Mouse (Mus musculus): ENCODE measurements around the gene Tenm2. TPM values are rescaled to one million over a fixed set of nuclear protein-coding genes. Genes with fewer than 3 reads are reported as not detected.

Gene Tenm2
- polyA plus RNA-seq, 1 experiment from 2014 or later = 1.9 TPM

GRCm38 (mm10) chr11:36167766-36168318, 1067.9 kb downstream of the Tenm2 start:
- Histone ChIP-seq H3K4me1 (ENCODE audit: control insufficient read depth, insufficient read depth, low read length) (no peaks in the 10 kb centered on the region), H3K4me2 (ENCODE audit: low read depth, low read length) (no peak overlapping the region), H3K9ac (ENCODE audit: low read length) (no peak overlapping the region), H3K27ac (ENCODE audit: low read length) (no peak overlapping the region), H3K36me3 (ENCODE audit: control insufficient read depth, insufficient read depth, low read length) (no peaks in the 10 kb centered on the region), H3K27me3 (ENCODE audit: control insufficient read depth, insufficient read depth, low read length) (no peaks in the 10 kb centered on the region), H3K9me3 (replicated peaks; ENCODE audit: control insufficient read depth, low read length) (no peaks in the 10 kb centered on the region), H3K4me3 (replicated peaks; ENCODE audit: low read length) (no peak overlapping the region)
- 85% methylated on average over 10 of the region's 10 CpGs for WGBS
- no peak for ATAC-seq (ENCODE audit: insufficient read depth, low FRiP score)

GRCm38 (mm10) chr11:36163580-36163979, 1072.2 kb downstream of the Tenm2 start:
- Histone ChIP-seq H3K36me3 (ENCODE audit: control insufficient read depth, insufficient read depth, low read length) (no peaks in the 10 kb centered on the region), H3K27me3 (ENCODE audit: control insufficient read depth, insufficient read depth, low read length) (no peaks in the 10 kb centered on the region), H3K4me1 (ENCODE audit: control insufficient read depth, insufficient read depth, low read length) (no peaks in the 10 kb centered on the region), H3K9ac (ENCODE audit: low read length) (no peak overlapping the region), H3K9me3 (replicated peaks; ENCODE audit: control insufficient read depth, low read length) (no peaks in the 10 kb centered on the region), H3K27ac (ENCODE audit: low read length) (no peak overlapping the region), H3K4me2 (ENCODE audit: low read depth, low read length) (no peak overlapping the region), H3K4me3 (replicated peaks; ENCODE audit: low read length) (no peak overlapping the region)
- WGBS = 67% methylated on average over 11 of the region's 11 CpGs
- no peak for ATAC-seq (ENCODE audit: insufficient read depth, low FRiP score)

GRCm38 (mm10) chr11:36161765-36162321, 1073.9 kb downstream of the Tenm2 start:
- no peak overlapping the region for H3K9ac ChIP-seq (ENCODE audit: low read length)
- H3K4me2 ChIP-seq (ENCODE audit: low read depth, low read length) = no peak overlapping the region
- 60% methylated on average over 10 of the region's 10 CpGs for WGBS
- no peaks in the 10 kb centered on the region for H3K9me3 ChIP-seq (replicated peaks; ENCODE audit: control insufficient read depth, low read length)
- H3K36me3 ChIP-seq (ENCODE audit: control insufficient read depth, insufficient read depth, low read length) = no peaks in the 10 kb centered on the region
- no peak for ATAC-seq (ENCODE audit: insufficient read depth, low FRiP score)
- no peak overlapping the region for H3K27ac ChIP-seq (ENCODE audit: low read length)
- no peaks in the 10 kb centered on the region for H3K4me1 ChIP-seq (ENCODE audit: control insufficient read depth, insufficient read depth, low read length)
- H3K4me3 ChIP-seq (replicated peaks; ENCODE audit: low read length) = no peak overlapping the region
- H3K27me3 ChIP-seq (ENCODE audit: control insufficient read depth, insufficient read depth, low read length) = no peaks in the 10 kb centered on the region

- Histone ChIP-seq H3K9me3 (replicated peaks; ENCODE audit: control insufficient read depth, low read length) (no peaks in the 10 kb centered on the region), H3K4me1 (ENCODE audit: control insufficient read depth, insufficient read depth, low read length) (peaks cover 3% of the 10 kb centered on the region; the same call in 1 of the 2 replicates), H3K27ac (ENCODE audit: low read length) (no peak overlapping the region), H3K36me3 (ENCODE audit: control insufficient read depth, insufficient read depth, low read length) (no peaks in the 10 kb centered on the region), H3K9ac (ENCODE audit: low read length) (no peak overlapping the region), H3K27me3 (ENCODE audit: control insufficient read depth, insufficient read depth, low read length) (no peaks in the 10 kb centered on the region), H3K4me3 (replicated peaks; ENCODE audit: low read length) (no peak overlapping the region), H3K4me2 (ENCODE audit: low read depth, low read length) (no peak overlapping the region)
- ATAC-seq (ENCODE audit: insufficient read depth, low FRiP score) = no peak
- WGBS = 40% methylated on average over 5 of the region's 5 CpGs
Observed at GRCm38 (mm10) chr11:36153450-36153849, 1082.3 kb downstream of the Tenm2 start.

GRCm38 (mm10) chr11:36153011-36153410, 1082.8 kb downstream of the Tenm2 start:
- H3K36me3 ChIP-seq (ENCODE audit: control insufficient read depth, insufficient read depth, low read length) = no peaks in the 10 kb centered on the region
- H3K9me3 ChIP-seq (replicated peaks; ENCODE audit: control insufficient read depth, low read length) = no peaks in the 10 kb centered on the region
- WGBS = 23% methylated on average over 9 of the region's 9 CpGs
- no peaks in the 10 kb centered on the region for H3K27me3 ChIP-seq (ENCODE audit: control insufficient read depth, insufficient read depth, low read length)
- no peak overlapping the region for H3K4me3 ChIP-seq (replicated peaks; ENCODE audit: low read length)
- H3K4me1 ChIP-seq (ENCODE audit: control insufficient read depth, insufficient read depth, low read length) = peaks cover 3% of the 10 kb centered on the region; the same call in 1 of the 2 replicates
- no peak overlapping the region for H3K9ac ChIP-seq (ENCODE audit: low read length)
- no peak overlapping the region for H3K27ac ChIP-seq (ENCODE audit: low read length)
- H3K4me2 ChIP-seq (ENCODE audit: low read depth, low read length) = peak overlapping the region; percentile 25; the same call in 1 of the 2 replicates
- ATAC-seq (ENCODE audit: insufficient read depth, low FRiP score) = no peak

- Histone ChIP-seq H3K9me3 (replicated peaks; ENCODE audit: control insufficient read depth, low read length) (no peaks in the 10 kb centered on the region), H3K4me1 (ENCODE audit: control insufficient read depth, insufficient read depth, low read length) (peaks cover 3% of the 10 kb centered on the region; the same call in 1 of the 2 replicates), H3K9ac (ENCODE audit: low read length) (no peak overlapping the region), H3K27ac (ENCODE audit: low read length) (no peak overlapping the region), H3K4me2 (ENCODE audit: low read depth, low read length) (0 out of 2 replicates have a peak overlapping the region, but pooled peaks have one; percentile 25), H3K36me3 (ENCODE audit: control insufficient read depth, insufficient read depth, low read length) (no peaks in the 10 kb centered on the region), H3K4me3 (replicated peaks; ENCODE audit: low read length) (no peak overlapping the region), H3K27me3 (ENCODE audit: control insufficient read depth, insufficient read depth, low read length) (no peaks in the 10 kb centered on the region)
- no peak for ATAC-seq (ENCODE audit: insufficient read depth, low FRiP score)
- 11% methylated on average over 6 of the region's 6 CpGs for WGBS
Observed at GRCm38 (mm10) chr11:36152226-36152625, 1083.5 kb downstream of the Tenm2 start.

GRCm38 (mm10) chr11:36149092-36149491, 1086.7 kb downstream of the Tenm2 start:
- H3K27me3 ChIP-seq (ENCODE audit: control insufficient read depth, insufficient read depth, low read length) = no peaks in the 10 kb centered on the region

GRCm38 (mm10) chr11:36145057-36145456, 1090.7 kb downstream of the Tenm2 start:
- no peak overlapping the region for H3K4me3 ChIP-seq (replicated peaks; ENCODE audit: low read length)
- no peaks in the 10 kb centered on the region for H3K4me1 ChIP-seq (ENCODE audit: control insufficient read depth, insufficient read depth, low read length)
- 52% methylated on average over 12 of the region's 12 CpGs for WGBS
- no peaks in the 10 kb centered on the region for H3K36me3 ChIP-seq (ENCODE audit: control insufficient read depth, insufficient read depth, low read length)
- H3K27ac ChIP-seq (ENCODE audit: low read length) = no peak overlapping the region
- no peak overlapping the region for H3K4me2 ChIP-seq (ENCODE audit: low read depth, low read length)
- no peak for ATAC-seq (ENCODE audit: insufficient read depth, low FRiP score)
- no peaks in the 10 kb centered on the region for H3K27me3 ChIP-seq (ENCODE audit: control insufficient read depth, insufficient read depth, low read length)
- no peak overlapping the region for H3K9ac ChIP-seq (ENCODE audit: low read length)
- H3K9me3 ChIP-seq (replicated peaks; ENCODE audit: control insufficient read depth, low read length) = no peaks in the 10 kb centered on the region

More at GRCm38 (mm10) chr11:36149092-36149491, 1086.7 kb downstream of the Tenm2 start:
- Histone ChIP-seq H3K9ac (ENCODE audit: low read length) (no peak overlapping the region), H3K4me2 (ENCODE audit: low read depth, low read length) (no peak overlapping the region), H3K4me1 (ENCODE audit: control insufficient read depth, insufficient read depth, low read length) (peaks cover 3% of the 10 kb centered on the region; the same call in 1 of the 2 replicates), H3K4me3 (replicated peaks; ENCODE audit: low read length) (no peak overlapping the region), H3K27ac (ENCODE audit: low read length) (no peak overlapping the region), H3K9me3 (replicated peaks; ENCODE audit: control insufficient read depth, low read length) (no peaks in the 10 kb centered on the region), H3K36me3 (ENCODE audit: control insufficient read depth, insufficient read depth, low read length) (no peaks in the 10 kb centered on the region)
- 75% methylated on average over 3 of the region's 3 CpGs for WGBS
- no peak for ATAC-seq (ENCODE audit: insufficient read depth, low FRiP score)

- Histone ChIP-seq H3K4me2 (ENCODE audit: low read depth, low read length) (no peak overlapping the region), H3K27ac (ENCODE audit: low read length) (no peak overlapping the region), H3K36me3 (ENCODE audit: control insufficient read depth, insufficient read depth, low read length) (no peaks in the 10 kb centered on the region), H3K4me3 (replicated peaks; ENCODE audit: low read length) (no peak overlapping the region), H3K9me3 (replicated peaks; ENCODE audit: control insufficient read depth, low read length) (no peaks in the 10 kb centered on the region), H3K9ac (ENCODE audit: low read length) (no peak overlapping the region), H3K4me1 (ENCODE audit: control insufficient read depth, insufficient read depth, low read length) (no peaks in the 10 kb centered on the region), H3K27me3 (ENCODE audit: control insufficient read depth, insufficient read depth, low read length) (no peaks in the 10 kb centered on the region)
- 84% methylated on average over 10 of the region's 10 CpGs for WGBS
- no peak for ATAC-seq (ENCODE audit: insufficient read depth, low FRiP score)
Observed at GRCm38 (mm10) chr11:36140411-36140810, 1095.4 kb downstream of the Tenm2 start.
